Mouse (Mus musculus) left cerebral cortex, postnatal 25 days (tissue): ENCODE measurements at regions not wholly inside any gene's neighbourhood (a gene's known extent, or its start where the extent isn't known, plus 50 kb on each side); places are given as distances from the start of the nearest gene placed in this dataset.

ENCODE experiments used
- DNase-seq, 2 experiments: peaks; one replicate each; pipeline ENCODE4 v3.0.0; 2022; ENCODE audit warnings: low spot score in 2 of 2, mixed read lengths in 1 of 2
- intact Hi-C: fragments of 180-260 bp; cut with DNase I; formaldehyde crosslinking; loops from one replicate; pipeline ENCODE4 v1.15.1; 2025

DNA sequence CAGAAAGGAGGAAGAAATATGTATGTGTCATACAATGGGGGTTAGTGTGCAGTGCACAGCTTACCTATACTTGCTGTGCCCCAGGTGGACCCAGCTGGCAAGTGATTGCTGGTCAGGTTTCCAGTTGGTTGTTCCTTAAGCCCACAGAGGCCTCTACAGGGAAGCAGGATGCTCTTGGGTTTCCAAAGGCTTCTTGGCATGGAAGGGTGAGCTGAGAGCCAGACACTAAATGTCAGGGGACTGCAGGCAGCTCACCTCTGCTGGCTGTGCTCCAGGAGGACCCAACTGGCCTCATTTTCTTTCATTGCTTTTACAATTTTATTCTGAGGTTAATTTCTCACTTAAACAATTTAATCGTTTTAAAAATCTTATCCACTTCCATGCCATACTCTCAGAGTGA lies 108.1 kb downstream of the Gm10184 start:
- intact Hi-C loops, result no loop called here
- no peak for DNase-seq

DNA sequence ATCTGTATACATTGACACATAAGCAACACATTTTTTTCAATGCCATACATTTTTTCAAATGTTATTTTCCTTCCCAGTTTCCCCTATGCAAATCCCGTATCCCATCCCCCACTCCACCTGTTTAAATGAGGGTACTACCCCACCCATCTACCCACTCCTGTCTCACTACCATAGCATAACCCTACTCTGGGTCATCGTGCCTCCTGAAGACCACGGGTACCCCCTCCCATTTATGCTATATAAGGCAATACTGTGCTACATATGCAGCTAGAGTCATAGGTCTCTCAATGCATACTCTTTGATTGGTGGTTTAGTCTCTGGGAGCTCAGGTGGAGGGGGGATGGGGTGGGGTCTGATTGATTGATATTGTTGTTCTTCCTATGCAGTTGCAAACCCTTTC lies 132.7 kb downstream of the Gm10184 start:
- no peak for DNase-seq
- intact Hi-C loops, result no loop called here

DNA sequence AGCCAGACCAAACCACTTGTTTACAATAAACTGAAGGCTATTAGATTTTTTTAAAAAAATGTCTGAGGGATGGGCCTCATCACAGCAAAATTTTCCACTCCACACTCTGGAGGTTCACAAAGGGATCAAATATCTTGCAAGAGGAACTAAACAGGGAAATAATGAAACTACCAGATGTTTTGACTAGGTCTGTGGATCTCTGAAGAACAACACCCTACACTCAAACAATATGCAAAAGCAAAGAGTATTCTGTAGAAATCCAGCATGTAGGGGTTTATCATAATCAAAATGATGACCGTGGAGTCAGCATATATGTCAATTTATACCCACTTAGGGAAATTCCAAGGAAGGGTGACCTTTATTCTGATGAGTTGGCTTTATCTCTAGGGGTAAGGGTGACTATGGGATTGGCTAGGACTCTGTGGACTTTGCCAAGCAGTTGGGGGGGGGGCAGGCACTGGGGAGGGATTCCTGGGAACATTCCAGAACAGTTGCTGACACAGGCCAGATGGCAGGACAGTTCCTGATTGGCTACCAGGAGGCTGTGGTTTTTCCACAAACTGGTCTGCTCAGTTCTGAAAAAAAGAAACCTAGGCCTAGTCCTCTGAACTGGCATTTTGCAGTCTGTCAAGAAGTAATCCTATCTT lies 143.9 kb downstream of the Gm10184 start:
- intact Hi-C loops, result no loop called here
- no peak for DNase-seq

DNA sequence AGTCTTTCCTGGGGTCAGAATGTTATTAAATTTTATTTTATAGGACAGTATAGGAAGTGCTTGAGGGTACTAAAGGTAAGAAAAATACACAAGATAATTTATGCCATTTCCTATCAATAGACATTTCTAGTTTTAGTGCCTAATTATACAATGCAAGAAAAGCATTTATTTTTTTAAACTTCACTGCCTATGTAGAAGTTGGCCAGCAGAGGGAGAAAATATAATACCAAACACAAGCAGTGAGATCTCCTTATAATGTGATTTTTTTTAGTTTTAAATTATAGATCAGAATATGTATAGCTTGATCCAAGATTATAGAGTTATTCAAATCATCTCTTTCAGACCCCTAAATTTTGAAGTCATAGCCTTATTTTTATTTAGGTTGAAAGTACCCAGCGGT lies 172.8 kb downstream of the Gm10184 start:
- peak in 1 of 2 experiments; percentile 3 for DNase-seq
- intact Hi-C loops, result loop anchor here (10.0 kb wide), 1 partner anchor 847 kb away; no protein-coding TSS in a partner anchor

DNA sequence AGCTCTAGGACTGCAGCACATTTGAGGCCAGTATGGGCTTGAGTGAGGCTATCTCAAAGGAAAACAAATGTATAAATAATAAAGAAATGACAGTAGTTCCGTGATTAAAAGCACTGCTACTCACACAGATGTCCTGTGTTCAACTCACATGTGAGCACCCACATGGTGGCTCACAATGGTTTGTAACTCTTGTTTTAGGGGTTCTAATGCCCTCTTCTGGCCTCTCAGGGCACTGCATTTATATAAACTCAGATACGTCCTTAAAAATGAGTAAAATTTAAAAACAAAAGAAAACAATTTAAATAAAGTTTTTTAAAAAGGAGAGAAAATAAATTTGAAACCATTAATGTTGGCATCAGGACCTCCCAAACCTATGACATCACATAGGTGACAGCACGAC lies 184.7 kb downstream of the Gm10184 start:
- DNase-seq, result no peak
- intact Hi-C loops, result loop anchor here (10.0 kb wide), 1 partner anchor 771 kb away; no protein-coding TSS in a partner anchor

DNA sequence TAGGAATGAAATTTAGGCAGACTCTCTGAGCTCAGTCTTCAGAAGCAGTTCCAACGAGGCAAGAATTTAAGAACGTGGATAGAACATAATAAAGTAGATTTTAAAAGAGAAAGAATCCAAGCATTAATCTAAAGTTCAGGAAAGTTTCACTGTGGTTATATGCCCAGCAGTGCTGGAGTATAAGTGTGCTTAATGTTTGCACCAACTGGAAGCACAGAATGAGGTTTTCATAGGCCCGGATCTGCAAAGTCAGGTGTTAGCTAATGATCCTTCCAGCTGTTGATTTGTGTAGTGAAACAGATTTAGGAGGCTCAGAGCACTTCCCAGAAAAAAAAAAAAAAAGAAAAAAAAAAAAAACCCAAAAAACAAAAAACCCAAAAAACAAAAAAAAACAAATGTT lies 228.5 kb downstream of the Gm10184 start:
- no peak for DNase-seq
- intact Hi-C loops, result no loop called here

DNA sequence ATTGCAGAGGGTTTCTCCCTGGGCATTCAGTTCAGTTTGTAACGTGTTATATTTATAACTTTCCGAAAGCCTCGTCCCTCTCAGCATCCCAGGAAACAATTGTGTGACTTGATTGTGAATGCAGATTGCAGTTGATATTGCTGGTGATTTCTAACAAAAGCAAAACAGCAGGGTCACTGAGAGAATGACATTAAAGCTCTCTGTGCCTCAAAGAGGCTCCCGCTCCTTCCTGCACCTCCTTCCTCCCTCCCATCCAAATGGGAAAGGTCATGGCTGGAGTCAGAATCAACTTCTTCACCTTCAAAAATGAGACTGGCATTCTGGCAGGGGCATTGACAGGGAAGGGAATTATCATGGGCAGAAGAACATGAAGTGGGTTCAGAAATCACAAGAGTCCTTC lies 251.9 kb downstream of the Gm10184 start:
- DNase-seq, result no peak
- intact Hi-C loops, result loop anchor here (10.0 kb wide), 1 partner anchor 926 kb away; no protein-coding TSS in a partner anchor

DNA sequence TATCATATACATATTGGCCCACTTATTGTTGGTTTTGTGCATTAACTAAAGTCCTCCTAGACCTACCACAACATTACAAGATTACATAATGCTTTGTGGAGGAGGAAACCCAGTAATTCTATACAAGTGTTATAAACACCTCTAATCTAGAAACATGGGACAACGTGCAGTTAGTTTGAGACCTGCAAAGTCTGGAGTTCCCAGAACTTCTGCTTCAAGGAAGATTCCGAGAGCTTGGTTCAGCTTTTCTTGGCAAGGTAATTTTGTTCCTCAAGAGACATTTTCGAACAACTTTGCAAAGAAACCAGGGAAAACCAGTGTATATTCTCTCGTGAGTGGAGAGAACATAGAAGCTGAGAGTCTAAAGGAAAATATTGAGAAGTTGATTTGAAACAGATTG lies 254.0 kb downstream of the Gm10184 start:
- intact Hi-C loops, result loop anchor here (10.0 kb wide), 1 partner anchor 929 kb away; no protein-coding TSS in a partner anchor

DNA sequence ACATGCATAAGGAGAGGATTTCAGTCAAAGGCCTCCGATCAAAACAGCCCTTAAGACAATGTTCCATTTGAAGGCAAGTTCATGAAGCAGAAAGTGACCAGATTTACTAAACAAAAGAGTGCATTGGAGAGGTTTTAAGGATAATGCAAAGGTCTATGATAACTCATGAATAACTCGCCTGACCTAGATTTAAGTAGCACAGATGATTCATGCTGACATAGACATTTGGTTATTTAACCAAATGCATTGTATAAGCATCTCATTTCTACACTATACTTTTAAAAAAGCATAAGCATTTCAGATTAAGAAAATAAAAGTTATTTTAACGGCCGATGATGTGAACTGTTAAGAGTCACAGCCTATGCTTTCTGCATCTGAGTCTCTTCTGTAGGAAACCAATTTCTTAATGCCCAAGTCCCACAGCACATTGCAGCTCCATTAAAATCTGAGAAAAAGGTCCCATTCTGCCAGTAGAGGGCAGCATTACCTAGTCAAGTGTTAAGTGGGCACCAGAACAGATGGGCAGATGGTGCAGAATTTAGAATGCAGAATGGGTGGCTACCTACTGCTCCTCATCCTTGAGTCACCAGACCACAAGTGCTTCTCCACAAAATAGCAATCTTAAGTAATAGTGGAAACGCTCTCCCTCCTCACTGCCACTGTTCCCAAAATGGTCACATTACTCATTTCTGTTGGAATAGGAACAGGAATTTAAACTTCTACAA lies 256.0 kb downstream of the Gm10184 start:
- peak; percentile 85 to 97 for DNase-seq
- intact Hi-C loops, result loop anchor here (1.0 to 10.0 kb wide), 7 partner anchors 99 to 1001 kb away; no protein-coding TSS in a partner anchor

More for the DNA sequence above, 254.0 kb downstream of the Gm10184 start:
- DNase-seq, result peak in 1 of 2 experiments; percentile 55

DNA sequence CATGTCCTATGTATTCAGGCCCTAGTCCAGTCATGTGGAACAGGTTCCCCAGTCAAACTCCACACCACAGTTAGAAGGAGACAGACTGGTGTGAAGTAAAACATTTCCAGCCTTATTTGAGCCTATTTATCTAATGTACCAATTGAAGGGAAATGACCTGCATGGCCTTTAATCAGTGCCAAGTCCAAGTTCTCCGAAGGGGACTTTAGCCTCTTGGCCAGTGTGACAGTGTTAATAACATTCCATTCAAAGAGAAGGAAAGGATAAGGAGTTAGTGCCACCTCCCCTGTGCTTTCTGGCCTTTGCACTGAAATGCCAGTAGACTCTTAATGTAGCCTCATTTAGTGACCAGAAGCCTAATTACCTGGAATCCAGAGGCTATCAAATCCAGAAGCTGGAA lies 264.2 kb downstream of the Gm10184 start:
- intact Hi-C loops, result no loop called here
- no peak for DNase-seq
